Mouse (Mus musculus) neural tube, embryonic 12.5 days (tissue): ENCODE data around the gene Bmper. TPM values are rescaled to one million over a fixed set of nuclear protein-coding genes. Genes with fewer than 3 reads are reported as not detected.
A peak's percentile ranks its signal among the peaks of the same experiment; 100 is the strongest.

Experiments used
- ATAC-seq: fragments of 200-750 bp; cut with Nextera tagmentation; 2 replicates; pipeline ENCODE4 v1.8.0; 2017; ENCODE audit warnings: low read depth, mild to moderate bottlenecking, moderate TSS enrichment, moderate library complexity; ENCODE audit not compliant: low FRiP score
- H3K27ac ChIP-seq: fragments of 300-500 bp; sonication (generic); 2 replicates; pipeline ENCODE4 v1.5.1; 2016
- H3K27me3 ChIP-seq: fragments of 300-500 bp; sonication (generic); replicated peaks from 2 replicates; pipeline ENCODE4 v1.6.1; 2016; ENCODE audit warnings: mild to moderate bottlenecking
- H3K36me3 ChIP-seq: fragments of 300-500 bp; sonication (generic); 2 replicates; pipeline ENCODE4 v1.6.1; 2016; ENCODE audit warnings: mild to moderate bottlenecking
- H3K4me1 ChIP-seq: fragments of 300-500 bp; sonication (generic); 2 replicates; pipeline ENCODE4 v1.6.1; 2016
- H3K4me2 ChIP-seq: fragments of 300-500 bp; sonication (generic); replicated peaks from 2 replicates; pipeline ENCODE4 v1.6.1; 2016; ENCODE audit warnings: mild to moderate bottlenecking
- H3K4me3 ChIP-seq: fragments of 300-500 bp; sonication (generic); 2 replicates; pipeline ENCODE4 v1.5.1; 2016
- H3K9ac ChIP-seq: fragments of 300-500 bp; sonication (generic); 2 replicates; pipeline ENCODE4 v1.6.1; 2016; ENCODE audit warnings: mild to moderate bottlenecking
- H3K9me3 ChIP-seq: fragments of 300-500 bp; sonication (generic); 2 replicates; pipeline ENCODE4 v1.6.1; 2016; ENCODE audit warnings: mild to moderate bottlenecking
- WGBS: fragments of 180-500 bp; shearing (Covaris S2); methylation state at CpG from one replicate; pipeline ENCODE4 v1.1.7; 2016; 5-methylcytosine and 5-hydroxymethylcytosine counted together
- polyA plus RNA-seq: library from polyadenylated mRNA; unstranded; fragments of >200 nt; fragmentation: Nextera tagmentation; extraction: Ambion mirVana; gene quantifications from 2 replicates; pipeline ENCODE4 v1.2.1, GENCODE M21; 2016

Gene Bmper
- polyA plus RNA-seq, 1 experiment from 2014 or later = 8.5 TPM

DNA sequence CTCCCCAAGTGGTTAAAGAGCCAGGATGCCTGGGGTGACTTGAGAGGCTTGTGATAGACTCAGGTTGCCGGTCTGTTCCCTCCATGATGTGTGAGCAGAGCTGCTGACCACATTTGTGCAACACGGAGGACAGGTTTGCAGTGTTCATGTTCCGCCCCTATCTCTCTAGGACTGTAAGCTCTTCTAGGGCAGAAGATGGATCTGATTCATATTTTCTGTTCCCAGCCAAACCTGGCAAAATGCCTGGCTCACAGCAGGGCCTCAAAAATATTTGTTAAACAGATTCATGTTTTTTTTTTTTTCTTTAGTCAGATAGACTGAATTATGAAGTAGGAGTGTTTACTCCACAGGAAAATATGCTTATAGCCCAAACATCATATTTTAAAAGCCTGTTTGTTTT is 20.0 kb downstream of the Bmper start:
- Histone ChIP-seq H3K9ac (no peak overlapping the region), H3K27me3 (no peaks in the 10 kb centered on the region), H3K9me3 (no peaks in the 10 kb centered on the region), H3K4me3 (no peak overlapping the region), H3K36me3 (no peaks in the 10 kb centered on the region), H3K27ac (no peak overlapping the region), H3K4me2 (no peak overlapping the region), H3K4me1 (peaks cover 7% of the 10 kb centered on the region; the same call in 1 of the 2 replicates)
- 78% methylated on average over 3 of the region's 3 CpGs for whole genome bisulfite sequencing
- no peak for ATAC-seq

- Histone ChIP-seq H3K27me3 (no peaks in the 10 kb centered on the region), H3K4me1 (peaks cover 7% of the 10 kb centered on the region; the same call in 1 of the 2 replicates), H3K36me3 (no peaks in the 10 kb centered on the region), H3K9me3 (no peaks in the 10 kb centered on the region), H3K4me3 (no peak overlapping the region), H3K27ac (no peak overlapping the region), H3K9ac (no peak overlapping the region), H3K4me2 (no peak overlapping the region)
- 22% methylated on average over 6 of the region's 6 CpGs for WGBS
- no peak for ATAC-seq
Observed at GRCm38 (mm10) chr9:23243869-23244268, 21.0 kb downstream of the Bmper start.

GRCm38 (mm10) chr9:23246389-23246788 is 23.5 kb downstream of the Bmper start:
- no peak for ATAC-seq
- WGBS = 49% methylated on average over 9 of the region's 9 CpGs
- no peak overlapping the region for H3K9ac ChIP-seq
- no peaks in the 10 kb centered on the region for H3K36me3 ChIP-seq
- H3K27ac ChIP-seq = no peak overlapping the region
- H3K9me3 ChIP-seq = no peaks in the 10 kb centered on the region
- H3K4me1 ChIP-seq = peaks cover 7% of the 10 kb centered on the region; the same call in 1 of the 2 replicates
- H3K4me3 ChIP-seq = no peak overlapping the region
- H3K4me2 ChIP-seq = no peak overlapping the region
- no peaks in the 10 kb centered on the region for H3K27me3 ChIP-seq

DNA sequence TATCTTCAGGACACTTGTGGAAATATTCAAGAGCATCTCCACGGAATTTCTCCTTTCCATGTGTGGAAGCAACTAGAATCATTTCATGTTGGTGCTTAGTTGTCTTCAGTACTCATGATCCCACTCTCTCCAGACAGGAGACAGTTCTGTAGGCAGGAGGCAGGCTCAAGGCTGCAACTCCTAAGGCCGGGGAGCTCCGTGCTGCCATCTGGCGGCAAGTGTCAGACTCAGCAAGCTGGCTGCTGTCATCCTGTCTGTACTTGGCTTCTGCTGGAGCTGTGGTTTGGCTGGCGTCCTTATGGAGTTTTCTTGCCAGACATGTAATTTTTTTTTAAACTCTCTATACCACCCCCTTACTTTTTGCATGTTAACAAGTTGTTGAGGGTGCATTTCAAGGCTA is 27.1 kb downstream of the Bmper start:
- Histone ChIP-seq H3K9ac (no peak overlapping the region), H3K4me3 (no peak overlapping the region), H3K27ac (no peak overlapping the region), H3K27me3 (no peaks in the 10 kb centered on the region), H3K9me3 (no peaks in the 10 kb centered on the region), H3K4me2 (no peak overlapping the region), H3K36me3 (no peaks in the 10 kb centered on the region), H3K4me1 (peaks cover 5% of the 10 kb centered on the region; the same call in 1 of the 2 replicates)
- ATAC-seq = peak; percentile 69; the same call in 1 of the 2 replicates
- 8% methylated on average over 5 of the region's 5 CpGs for WGBS

DNA sequence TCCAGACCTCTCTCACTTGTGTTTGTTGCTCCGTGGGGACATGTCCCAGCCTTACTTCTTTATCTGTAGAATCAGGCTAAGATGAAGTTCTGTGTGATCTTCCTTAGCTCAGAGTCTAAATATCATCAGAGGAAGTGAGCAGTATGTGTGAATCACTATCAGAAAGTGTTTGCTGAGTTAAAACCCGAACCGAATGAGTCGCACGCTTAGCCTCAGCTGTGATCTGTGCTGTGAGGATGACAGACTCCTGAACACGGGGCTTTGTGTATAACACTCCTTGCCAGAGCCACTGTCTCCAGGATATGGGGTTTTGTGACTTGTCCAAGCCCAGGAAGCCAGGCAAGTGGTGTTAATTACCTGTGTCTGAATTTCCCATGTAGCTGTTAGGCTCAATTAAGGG is 28.1 kb downstream of the Bmper start:
- Histone ChIP-seq H3K27ac (no peak overlapping the region), H3K9ac (no peak overlapping the region), H3K36me3 (no peaks in the 10 kb centered on the region), H3K9me3 (no peaks in the 10 kb centered on the region), H3K4me2 (no peak overlapping the region), H3K4me3 (no peak overlapping the region), H3K4me1 (peaks cover 5% of the 10 kb centered on the region; the same call in 1 of the 2 replicates), H3K27me3 (no peaks in the 10 kb centered on the region)
- 94% methylated on average over 6 of the region's 6 CpGs for WGBS
- ATAC-seq = no peak

DNA sequence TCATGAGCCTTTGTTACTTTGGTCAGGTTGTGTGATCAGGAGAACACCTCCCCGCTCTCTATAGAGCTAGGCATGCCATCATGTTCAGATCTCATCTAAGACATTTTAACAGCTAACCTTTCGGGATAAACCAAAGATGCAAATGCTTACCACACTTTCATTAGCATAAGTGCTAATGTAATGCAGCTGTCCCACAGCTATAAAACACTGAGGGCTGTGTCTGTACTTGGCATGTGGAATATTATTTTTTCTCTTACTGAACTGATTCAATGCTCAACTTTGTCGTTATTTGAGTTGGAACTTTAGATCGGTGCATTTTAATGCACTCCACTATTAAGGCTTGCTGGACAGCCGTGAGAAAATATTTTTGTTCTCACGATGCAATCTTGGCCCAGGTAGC is 30.7 kb downstream of the Bmper start:
- Histone ChIP-seq H3K9me3 (no peaks in the 10 kb centered on the region), H3K36me3 (no peaks in the 10 kb centered on the region), H3K27ac (no peak overlapping the region), H3K4me2 (no peak overlapping the region), H3K4me1 (peaks cover 5% of the 10 kb centered on the region; the same call in 1 of the 2 replicates), H3K9ac (no peak overlapping the region), H3K27me3 (no peaks in the 10 kb centered on the region), H3K4me3 (no peak overlapping the region)
- WGBS = 82% methylated on average over 6 of the region's 6 CpGs
- ATAC-seq = no peak

DNA sequence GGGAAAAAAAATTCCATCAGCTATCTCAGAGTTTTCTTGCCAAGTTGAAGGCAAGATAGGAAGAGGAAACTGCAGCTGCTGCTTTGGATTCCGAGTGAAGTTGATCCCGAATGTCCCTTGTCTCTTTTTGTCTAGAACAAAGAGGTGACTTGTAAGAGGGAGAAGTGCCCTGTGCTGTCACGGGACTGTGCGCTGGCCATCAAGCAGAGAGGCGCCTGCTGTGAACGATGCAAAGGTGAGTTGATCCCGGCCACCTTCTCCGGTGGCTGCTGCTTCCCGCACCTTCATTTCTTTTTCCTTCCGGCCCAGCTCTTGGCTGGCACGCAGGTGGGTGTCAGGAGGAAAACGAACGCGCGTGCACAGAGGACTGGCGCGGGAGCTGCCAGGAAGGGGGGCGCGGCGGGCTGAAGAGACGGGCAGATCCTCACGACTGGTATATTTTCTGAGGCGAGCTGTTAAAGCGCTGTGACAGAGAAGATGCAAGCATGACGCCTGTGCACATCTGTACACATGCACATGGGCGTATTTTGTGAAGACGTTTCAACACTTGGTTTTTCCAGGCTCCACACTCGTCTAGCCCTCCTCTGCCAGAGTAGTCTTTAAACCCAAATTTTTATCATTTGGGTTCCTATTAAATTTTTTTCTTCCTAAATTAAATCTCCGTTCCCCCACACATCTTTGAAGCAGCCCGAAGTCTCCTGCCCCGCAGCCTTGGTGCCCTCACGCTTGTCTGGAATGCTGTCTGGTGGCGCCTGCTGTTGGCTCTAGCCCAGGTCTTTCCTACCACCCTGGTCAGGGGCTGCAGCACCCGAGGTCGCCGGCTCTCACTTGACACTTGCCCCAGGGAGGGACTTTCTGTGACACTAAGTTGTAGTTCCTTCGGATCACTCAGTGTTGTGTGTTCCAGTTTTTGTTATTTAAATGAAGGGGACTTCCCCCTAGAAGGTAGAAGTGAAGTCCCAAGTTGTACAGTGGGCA is 31.6 kb downstream of the Bmper start:
- ATAC-seq = peak; percentile 60; the same call in 1 of the 2 replicates
- no peaks in the 10 kb centered on the region for H3K9me3 ChIP-seq
- 40% methylated on average over 37 of the region's 37 CpGs for WGBS
- no peaks in the 10 kb centered on the region for H3K36me3 ChIP-seq
- H3K27ac ChIP-seq = no peak overlapping the region
- H3K4me2 ChIP-seq = peak overlapping the region; percentile 51
- H3K4me1 ChIP-seq = peaks cover 5% of the 10 kb centered on the region; the same call in 1 of the 2 replicates
- H3K9ac ChIP-seq = peak overlapping the region; percentile 6; the same call in 1 of the 2 replicates
- H3K4me3 ChIP-seq = peak overlapping the region; percentile 20; the same call in 1 of the 2 replicates
- H3K27me3 ChIP-seq = no peaks in the 10 kb centered on the region

GRCm38 (mm10) chr9:23255841-23256240 is 33.0 kb downstream of the Bmper start:
- no peaks in the 10 kb centered on the region for H3K36me3 ChIP-seq
- no peaks in the 10 kb centered on the region for H3K27me3 ChIP-seq
- 91% methylated on average over 2 of the region's 2 CpGs for WGBS
- H3K4me3 ChIP-seq = no peak overlapping the region
- no peaks in the 10 kb centered on the region for H3K9me3 ChIP-seq
- H3K4me1 ChIP-seq = peaks cover 5% of the 10 kb centered on the region; the same call in 1 of the 2 replicates
- no peak overlapping the region for H3K27ac ChIP-seq
- no peak for ATAC-seq
- H3K4me2 ChIP-seq = no peak overlapping the region
- no peak overlapping the region for H3K9ac ChIP-seq

GRCm38 (mm10) chr9:23256576-23256975 is 33.7 kb downstream of the Bmper start:
- Histone ChIP-seq H3K27me3 (no peaks in the 10 kb centered on the region), H3K4me2 (no peak overlapping the region), H3K4me3 (no peak overlapping the region), H3K27ac (no peak overlapping the region), H3K36me3 (no peaks in the 10 kb centered on the region), H3K4me1 (peaks cover 5% of the 10 kb centered on the region; the same call in 1 of the 2 replicates), H3K9ac (no peak overlapping the region), H3K9me3 (no peaks in the 10 kb centered on the region)
- WGBS = 86% methylated on average over 2 of the region's 2 CpGs
- ATAC-seq = no peak

DNA sequence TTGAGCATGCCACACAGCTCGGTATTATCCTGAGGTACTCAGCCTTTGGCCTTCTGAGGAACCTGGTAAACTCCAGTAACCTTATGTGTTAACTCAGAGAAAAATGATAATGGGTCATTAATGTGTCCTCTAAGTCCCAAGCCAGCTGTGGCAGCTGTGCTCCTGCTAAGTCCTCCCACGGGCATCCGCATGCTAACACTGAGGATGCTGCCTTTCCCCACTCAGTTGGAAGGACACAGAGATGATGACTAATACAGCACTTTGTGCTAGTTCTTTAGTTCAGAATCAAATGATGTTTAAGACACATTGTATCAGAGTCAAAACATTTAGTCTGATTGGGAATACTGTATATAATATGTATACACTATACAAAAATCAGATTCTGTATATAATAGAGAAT is 39.0 kb downstream of the Bmper start:
- H3K27me3 ChIP-seq = no peaks in the 10 kb centered on the region
- no peak overlapping the region for H3K4me2 ChIP-seq
- no peaks in the 10 kb centered on the region for H3K9me3 ChIP-seq
- H3K4me3 ChIP-seq = no peak overlapping the region
- H3K36me3 ChIP-seq = no peaks in the 10 kb centered on the region
- 91% methylated on average over 3 of the region's 3 CpGs for WGBS
- no peaks in the 10 kb centered on the region for H3K4me1 ChIP-seq
- H3K9ac ChIP-seq = no peak overlapping the region
- no peak overlapping the region for H3K27ac ChIP-seq
- ATAC-seq = no peak

DNA sequence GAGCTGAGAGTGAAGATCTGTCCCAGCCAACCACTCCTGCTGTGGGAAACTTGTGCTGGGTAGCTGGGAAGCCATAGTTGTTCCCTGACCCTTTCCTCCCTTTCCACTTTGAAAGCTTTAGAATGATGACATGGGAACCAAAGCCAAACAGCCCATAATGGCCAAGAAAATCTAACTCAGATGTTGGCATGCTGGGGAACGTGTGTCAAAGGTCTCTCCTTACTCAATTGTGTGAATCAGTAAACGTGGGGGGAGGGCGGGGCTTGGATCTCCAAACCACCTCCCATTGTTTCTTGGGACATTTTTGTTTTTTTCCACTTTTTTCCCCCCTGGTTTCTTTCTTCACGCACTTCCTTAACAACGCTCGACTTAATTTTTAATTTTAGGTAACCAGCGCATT is 40.0 kb downstream of the Bmper start:
- Histone ChIP-seq H3K9ac (no peak overlapping the region), H3K27me3 (no peaks in the 10 kb centered on the region), H3K27ac (no peak overlapping the region), H3K4me1 (no peaks in the 10 kb centered on the region), H3K9me3 (no peaks in the 10 kb centered on the region), H3K4me3 (no peak overlapping the region), H3K4me2 (no peak overlapping the region), H3K36me3 (no peaks in the 10 kb centered on the region)
- no peak for ATAC-seq
- WGBS = 84% methylated on average over 7 of the region's 7 CpGs

DNA sequence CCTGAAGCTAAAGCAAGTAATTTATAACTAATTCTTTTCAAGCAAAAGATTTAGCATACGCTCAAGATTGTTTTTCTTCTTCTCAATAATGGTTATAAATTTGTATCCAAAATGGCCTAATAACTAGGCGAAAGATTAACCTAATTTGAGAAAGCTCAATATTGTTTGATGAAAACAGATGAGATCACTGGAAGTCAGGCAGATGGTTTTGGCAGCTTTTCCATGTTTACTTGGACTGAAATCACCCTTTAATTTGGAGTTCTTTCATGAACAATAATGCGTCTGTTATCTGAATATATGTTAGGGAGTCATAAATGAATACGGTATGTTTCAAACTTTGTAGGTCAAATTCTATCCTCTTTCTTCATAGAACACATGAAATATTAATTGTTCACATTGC is 41.6 kb downstream of the Bmper start:
- no peak overlapping the region for H3K9ac ChIP-seq
- H3K4me2 ChIP-seq = no peak overlapping the region
- H3K27ac ChIP-seq = no peak overlapping the region
- WGBS = 92% methylated on average over 4 of the region's 4 CpGs
- no peak overlapping the region for H3K4me3 ChIP-seq
- ATAC-seq = no peak
- H3K9me3 ChIP-seq = no peaks in the 10 kb centered on the region
- H3K4me1 ChIP-seq = no peaks in the 10 kb centered on the region
- H3K27me3 ChIP-seq = no peaks in the 10 kb centered on the region
- H3K36me3 ChIP-seq = no peaks in the 10 kb centered on the region
